Comparison of ENCODE assay signal across 8 mouse cellular contexts in the genomic region with DNA sequence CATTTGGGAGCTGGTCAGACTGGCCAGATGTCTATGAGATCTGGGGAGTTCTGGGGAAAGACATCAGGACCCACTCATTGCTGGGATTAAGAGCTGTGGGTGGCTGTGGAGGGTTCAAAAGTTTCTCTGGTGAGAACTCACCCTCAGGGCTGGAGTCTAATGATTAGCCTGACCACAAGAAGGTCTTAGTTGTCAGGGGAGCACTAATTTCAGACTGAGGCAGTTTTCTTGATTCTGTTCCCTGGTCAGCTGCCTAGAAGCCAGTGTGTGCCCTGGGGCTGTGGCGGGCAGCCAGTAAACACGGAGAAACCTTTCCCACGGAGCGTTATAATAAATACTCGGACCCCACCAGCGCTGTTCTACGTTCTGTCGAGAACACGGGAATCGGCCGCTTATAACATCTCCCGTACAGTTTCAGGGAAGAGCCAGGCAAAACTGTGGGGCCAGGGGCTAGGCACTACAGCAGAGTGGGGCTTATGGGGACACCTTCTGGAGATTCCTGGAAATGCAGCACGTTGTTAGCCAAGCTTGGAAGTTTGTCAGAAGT. TPM values are rescaled to one million over a fixed set of nuclear protein-coding genes. Genes with fewer than 3 reads are reported as not detected.
DNase-seq lines count a peak whose midpoint lies in the region; ATAC-seq and TF ChIP-seq lines count a peak whose summit lies in the region.

No protein-coding gene starts in this region.

- H3K36me3 ChIP-seq in thymus, adult 2 months (ENCODE audit: control insufficient read depth, insufficient read depth, low read length) = no peaks in the 10 kb centered on the region
- no peaks in the 10 kb centered on the region for H3K36me3 ChIP-seq in hindbrain, postnatal 0 days (ENCODE audit: insufficient read depth, low read length)
- H3K36me3 ChIP-seq in limb, embryonic 14.5 days (ENCODE audit: control insufficient read depth, insufficient read depth, low read length) = no peaks in the 10 kb centered on the region
- no peaks in the 10 kb centered on the region for H3K36me3 ChIP-seq in midbrain, embryonic 14.5 days (ENCODE audit: control insufficient read depth, insufficient read depth, low read length)
- no peaks in the 10 kb centered on the region for H3K36me3 ChIP-seq in stomach, embryonic 16.5 days (ENCODE audit: control insufficient read depth, insufficient read depth, low read length)

- H3K4me1 ChIP-seq in thymus, adult 2 months (replicated peaks; ENCODE audit: control insufficient read depth, insufficient read depth, low read length) = peaks cover 16% of the 10 kb centered on the region
- H3K4me1 ChIP-seq in hindbrain, postnatal 0 days (ENCODE audit: insufficient read depth, low read length) = no peaks in the 10 kb centered on the region
- peaks cover 5% of the 10 kb centered on the region; the same call in 1 of the 2 replicates for H3K4me1 ChIP-seq in limb, embryonic 14.5 days (ENCODE audit: control insufficient read depth, insufficient read depth, low read length)
- no peaks in the 10 kb centered on the region for H3K4me1 ChIP-seq in midbrain, embryonic 14.5 days (ENCODE audit: control insufficient read depth, insufficient read depth, low read length)
- peaks cover 7% of the 10 kb centered on the region; the same call in 1 of the 2 replicates for H3K4me1 ChIP-seq in stomach, embryonic 16.5 days (ENCODE audit: control insufficient read depth, insufficient read depth, low read length)

- H3K9ac ChIP-seq in hindbrain, postnatal 0 days (replicated peaks; ENCODE audit: low read length) = no peak overlapping the region
- H3K9ac ChIP-seq in limb, embryonic 14.5 days (ENCODE audit: low read depth, low read length, severe bottlenecking) = peak overlapping the region; percentile 45
- H3K9ac ChIP-seq in midbrain, embryonic 14.5 days (replicated peaks; ENCODE audit: low read length) = no peak overlapping the region
- peak overlapping the region; percentile 73 for H3K9ac ChIP-seq in stomach, embryonic 16.5 days (ENCODE audit: low read length)

- no peak for TF ChIP-seq POLR2A in thymus, adult 2 months (IDR thresholded peaks at IDR 0.05; ENCODE audit: control insufficient read depth, extremely low read depth, insufficient read depth, low read length, poor library complexity)
- no peak for TF ChIP-seq POLR2A in limb, embryonic 14.5 days (IDR thresholded peaks at IDR 0.05; ENCODE audit: borderline replicate concordance, extremely low read depth, insufficient read depth, insufficient read length)

- peak; percentile 66 for DNase-seq in thymus, adult 2 months
- no peak for DNase-seq in thymus, adult 18-20 months
- DNase-seq in cerebellum, postnatal 25 days = peak; percentile 70 to 84
- peak; percentile 75 for DNase-seq in gastrocnemius, adult 2 months
- DNase-seq in hindbrain, postnatal 0 days (ENCODE audit: low spot score) = peak; percentile 91
- peak; percentile 87 for DNase-seq in limb, embryonic 14.5 days (ENCODE audit: low spot score)
- DNase-seq in midbrain, embryonic 14.5 days = peak; percentile 92

- H3K27me3 ChIP-seq in thymus, adult 2 months (ENCODE audit: control insufficient read depth, insufficient read depth, low read length) = no peaks in the 10 kb centered on the region
- no peaks in the 10 kb centered on the region for H3K27me3 ChIP-seq in hindbrain, postnatal 0 days (ENCODE audit: insufficient read depth, low read length)
- no peaks in the 10 kb centered on the region for H3K27me3 ChIP-seq in limb, embryonic 14.5 days (ENCODE audit: control insufficient read depth, insufficient read depth, low read length)
- H3K27me3 ChIP-seq in midbrain, embryonic 14.5 days (ENCODE audit: control insufficient read depth, insufficient read depth, low read length) = no peaks in the 10 kb centered on the region
- H3K27me3 ChIP-seq in stomach, embryonic 16.5 days (ENCODE audit: control insufficient read depth, insufficient read depth, low read length) = no peaks in the 10 kb centered on the region

- ATAC-seq in hindbrain, postnatal 0 days = peak; percentile 85
- peak; percentile 66; the same call in 1 of the 2 replicates for ATAC-seq in limb, embryonic 14.5 days (ENCODE audit: low FRiP score, low read depth)
- peak; percentile 80 for ATAC-seq in midbrain, embryonic 14.5 days (ENCODE audit: low FRiP score, low TSS enrichment)
- peak; percentile 72; the same call in 1 of the 2 replicates for ATAC-seq in stomach, embryonic 16.5 days (ENCODE audit: insufficient read depth, low FRiP score)

- H3K4me2 ChIP-seq in hindbrain, postnatal 0 days (ENCODE audit: low read depth, low read length) = peak overlapping the region; percentile 73
- H3K4me2 ChIP-seq in limb, embryonic 14.5 days (replicated peaks; ENCODE audit: low read depth, low read length, severe bottlenecking) = peak overlapping the region; percentile 62
- peak overlapping the region; percentile 58 for H3K4me2 ChIP-seq in midbrain, embryonic 14.5 days (ENCODE audit: low read length)
- peak overlapping the region; percentile 73 for H3K4me2 ChIP-seq in stomach, embryonic 16.5 days (ENCODE audit: low read depth, low read length)

- intact Hi-C loops in gastrocnemius, adult 2 months (cut with DNase I) = loop anchor here (10.0 kb wide), 1 partner anchor 680 kb away; no protein-coding TSS in a partner anchor

- no peaks in the 10 kb centered on the region for H3K9me3 ChIP-seq in hindbrain, postnatal 0 days (ENCODE audit: low read length)
- H3K9me3 ChIP-seq in limb, embryonic 14.5 days (ENCODE audit: control insufficient read depth, low read length) = no peaks in the 10 kb centered on the region
- no peaks in the 10 kb centered on the region for H3K9me3 ChIP-seq in midbrain, embryonic 14.5 days (ENCODE audit: control insufficient read depth, low read length)
- no peaks in the 10 kb centered on the region for H3K9me3 ChIP-seq in stomach, embryonic 16.5 days (replicated peaks; ENCODE audit: control insufficient read depth, low read length)

- no peak overlapping the region for H3K27ac ChIP-seq in thymus, adult 2 months (ENCODE audit: control insufficient read depth, insufficient read depth, low read length)
- H3K27ac ChIP-seq in gastrocnemius, adult 2 months = peak overlapping the region; percentile 79
- H3K27ac ChIP-seq in hindbrain, postnatal 0 days = no peak overlapping the region; the same call in 1 of the 2 replicates
- no peak overlapping the region for H3K27ac ChIP-seq in limb, embryonic 14.5 days (replicated peaks; ENCODE audit: low read depth, low read length)
- no peak overlapping the region for H3K27ac ChIP-seq in midbrain, embryonic 14.5 days (replicated peaks; ENCODE audit: low read depth, low read length)
- no peak overlapping the region for H3K27ac ChIP-seq in stomach, embryonic 16.5 days (ENCODE audit: low read length)

- 9% methylated on average over 13 of the region's 13 CpGs for WGBS in thymus, adult 2 months
- 4% methylated on average over 13 of the region's 13 CpGs for WGBS in hindbrain, postnatal 0 days
- 4% methylated on average over 13 of the region's 13 CpGs for WGBS in limb, embryonic 14.5 days
- 10% methylated on average over 13 of the region's 13 CpGs for WGBS in midbrain, embryonic 14.5 days
- WGBS in stomach, embryonic 16.5 days = 10% methylated on average over 13 of the region's 13 CpGs

- peak; percentile 57; the same call in 1 of the 2 replicates for TF ChIP-seq CTCF in thymus, adult 2 months (IDR thresholded peaks at IDR 0.05; ENCODE audit: borderline replicate concordance, control insufficient read depth, extremely low read depth, insufficient read depth, low read length, poor library complexity)
- peak; percentile 91 for TF ChIP-seq CTCF in gastrocnemius, adult 2 months (IDR thresholded peaks at IDR 0.05)
- TF ChIP-seq CTCF in hindbrain, postnatal 0 days (IDR thresholded peaks at IDR 0.05; ENCODE audit: low read depth) = peak; percentile 86

- no peak overlapping the region for H3K4me3 ChIP-seq in thymus, adult 2 months (ENCODE audit: control insufficient read depth, insufficient read depth, low read length)
- peak overlapping the region; percentile 71 for H3K4me3 ChIP-seq in gastrocnemius, adult 2 months
- H3K4me3 ChIP-seq in hindbrain, postnatal 0 days (ENCODE audit: low read length) = peak overlapping the region; percentile 35
- peak overlapping the region; percentile 34 for H3K4me3 ChIP-seq in limb, embryonic 14.5 days (replicated peaks; ENCODE audit: low read length)
- peak overlapping the region; percentile 20 for H3K4me3 ChIP-seq in midbrain, embryonic 14.5 days (replicated peaks; ENCODE audit: low read depth, low read length)
- H3K4me3 ChIP-seq in stomach, embryonic 16.5 days (replicated peaks; ENCODE audit: low read length) = peak overlapping the region; percentile 44

RNA-seq across cellular contexts. Expression of a gene that starts 3.7 kb away (rescaled TPM):
- 19.6 and 19.7 TPM in 2 replicates for polyA plus RNA-seq in thymus, adult 2 months (2012; rRNA removed)
- total RNA-seq in gastrocnemius, adult 2 months (2021) = 1 to 10 TPM in 1 of 2 experiments, under 1 TPM in 1; 0.97 to 2.0 TPM
- 9.0 and 10.9 TPM in 2 replicates for total RNA-seq in hindbrain, postnatal 0 days (2014; rRNA removed)
- 8.3 and 8.4 TPM in 2 replicates for polyA plus RNA-seq in hindbrain, postnatal 0 days (2015; fragmentation: Nextera tagmentation; extraction: Ambion mirVana)
- polyA plus RNA-seq in limb, embryonic 14.5 days (2012; rRNA removed) = 16.5 and 18.3 TPM in 2 replicates
- polyA plus RNA-seq in limb, embryonic 14.5 days (2014; fragmentation: Nextera tagmentation; extraction: Ambion mirVana) = 21.9 and 23.3 TPM in 2 replicates
- polyA plus RNA-seq in midbrain, embryonic 14.5 days (2014; fragmentation: Nextera tagmentation; extraction: Ambion mirVana) = 5.2 and 6.1 TPM in 2 replicates
- 53.5 and 55.0 TPM in 2 replicates for polyA plus RNA-seq in stomach, embryonic 16.5 days (2015; fragmentation: Nextera tagmentation; extraction: Ambion mirVana)

Comparison
In these comparisons a context has a peak if more than half of its experiments do, and no peak if none do; other contexts are left out.
1. DNase-seq: peak in thymus, adult 2 months (single experiment), cerebellum, postnatal 25 days (2 of 2), gastrocnemius, adult 2 months (single experiment), hindbrain, postnatal 0 days (single experiment), limb, embryonic 14.5 days (single experiment) and midbrain, embryonic 14.5 days (single experiment); none in thymus, adult 18-20 months (0 of 2).
2. H3K9ac ChIP-seq: peak in limb, embryonic 14.5 days (single experiment) and stomach, embryonic 16.5 days (single experiment); none in hindbrain, postnatal 0 days (single experiment) and midbrain, embryonic 14.5 days (single experiment).
3. Peak in every context shown above with its lines, with median percentiles within 50 percentile points of each other: CTCF ChIP-seq, ATAC-seq and H3K4me2 ChIP-seq.